Mouse (Mus musculus) bone marrow macrophage, adult 2 months (primary cell): ENCODE results near the gene Ptprb.

Source experiments
- CTCF ChIP-seq: IDR thresholded peaks from 2 replicates; pipeline ENCODE4 v1.5.1; 2012; ENCODE audit warnings: low read depth, mild to moderate bottlenecking, low read length, moderate library complexity
- POLR2A ChIP-seq: IDR thresholded peaks from 2 replicates; pipeline ENCODE4 v1.6.1; 2012; ENCODE audit warnings: mild to moderate bottlenecking, low read depth, low read length, borderline replicate concordance

GRCm38 (mm10) chr10:116300824-116301223, 25.5 kb downstream of the Ptprb start:
- TF ChIP-seq CTCF (no peak), POLR2A (no peak)
